Mouse (Mus musculus) midbrain, postnatal 0 days (tissue): Measurements from ENCODE around the gene Bach1. TPM values are rescaled to one million over a fixed set of nuclear protein-coding genes. Genes with fewer than 3 reads are reported as not detected.

ENCODE experiments used
- ATAC-seq: fragments of 200-750 bp; cut with Nextera tagmentation; 2 replicates; pipeline ENCODE4 v1.8.0; 2017; ENCODE audit warnings: moderate number of reproducible peaks, mild to moderate bottlenecking, moderate TSS enrichment, moderate library complexity; ENCODE audit not compliant: low FRiP score
- DNase-seq: peaks from one replicate; pipeline ENCODE4 v3.0.0-alpha.2; 2015; ENCODE audit warnings: low spot score
- H3K27ac ChIP-seq: fragments of 300-500 bp; sonication (generic); 2 replicates; pipeline ENCODE4 v1.5.1; 2014; ENCODE audit warnings: low read depth, mild to moderate bottlenecking, low read length, mixed read lengths
- H3K27me3 ChIP-seq: fragments of 300-500 bp; sonication (generic); 2 replicates; pipeline ENCODE4 v1.6.1; 2014; ENCODE audit warnings: low read length, control low read depth, mixed read lengths; ENCODE audit not compliant: insufficient read depth
- H3K36me3 ChIP-seq: fragments of 300-500 bp; sonication (generic); 2 replicates; pipeline ENCODE4 v1.6.1; 2014; ENCODE audit warnings: low read length, control low read depth, mixed read lengths; ENCODE audit not compliant: insufficient read depth
- H3K4me1 ChIP-seq: fragments of 300-500 bp; sonication (generic); 2 replicates; pipeline ENCODE4 v1.6.1; 2014; ENCODE audit warnings: mild to moderate bottlenecking, control low read depth, antibody characterized with exemption, low read length, mixed read lengths; ENCODE audit not compliant: insufficient read depth
- H3K4me2 ChIP-seq: fragments of 300-500 bp; sonication (generic); 2 replicates; pipeline ENCODE4 v1.6.1; 2014; ENCODE audit warnings: low read depth, mild to moderate bottlenecking, low read length, mixed read lengths; ENCODE audit not compliant: poor library complexity, severe bottlenecking
- H3K4me3 ChIP-seq: fragments of 300-500 bp; sonication (generic); 2 replicates; pipeline ENCODE4 v1.5.1; 2014; ENCODE audit warnings: low read depth, mild to moderate bottlenecking, low read length, moderate library complexity
- H3K9ac ChIP-seq: fragments of 300-500 bp; sonication (generic); replicated peaks from 2 replicates; pipeline ENCODE4 v1.6.1; 2014; ENCODE audit warnings: mild to moderate bottlenecking, low read length, moderate library complexity, mixed read lengths; ENCODE audit not compliant: poor library complexity, severe bottlenecking
- H3K9me3 ChIP-seq: fragments of 300-500 bp; sonication (generic); 2 replicates; pipeline ENCODE4 v1.6.1; 2016; ENCODE audit warnings: low read length, control low read depth
- CTCF ChIP-seq: IDR thresholded peaks from 2 replicates; pipeline ENCODE4 v1.5.1; 2016; ENCODE audit warnings: antibody characterized with exemption, mild to moderate bottlenecking
- WGBS: fragments of 180-500 bp; shearing (Covaris S2); extraction: QIAGEN DNeasy Blood & Tissue Kit; methylation state at CpG from one replicate; pipeline ENCODE4 v1.1.7; 2014; 5-methylcytosine and 5-hydroxymethylcytosine counted together
- polyA plus RNA-seq: library from polyadenylated mRNA; unstranded; fragments of >200 nt; fragmentation: Nextera tagmentation; extraction: Ambion mirVana; gene quantifications from 2 replicates; pipeline ENCODE4 v1.2.1, GENCODE M21; 2015
- total RNA-seq: library from RNA; depleted of rRNA; stranded (reverse); fragments of >200 nt; gene quantifications from 2 replicates; pipeline ENCODE4 v1.2.3, GENCODE M21; 2014

Gene Bach1
- total and polyA plus RNA-seq, 2 experiments from 2014 or later, result 10.3 to 32.9 TPM

- Histone ChIP-seq H3K4me2 (no peak overlapping the region), H3K4me1 (peaks cover 4% of the 10 kb centered on the region), H3K9me3 (no peaks in the 10 kb centered on the region), H3K27ac (no peak overlapping the region), H3K9ac (no peak overlapping the region), H3K36me3 (no peaks in the 10 kb centered on the region), H3K27me3 (no peaks in the 10 kb centered on the region), H3K4me3 (no peak overlapping the region)
- 93% methylated on average over 5 of the region's 5 CpGs for WGBS
- no peak for DNase-seq
- TF ChIP-seq CTCF, result no peak
- no peak for ATAC-seq
These were observed 4.1 kb downstream of the Bach1 start for GRCm38 (mm10) chr16:87702881-87703280.

GRCm38 (mm10) chr16:87704225-87704624 is 5.5 kb downstream of the Bach1 start:
- Histone ChIP-seq H3K4me2 (no peak overlapping the region), H3K4me1 (peaks cover 4% of the 10 kb centered on the region), H3K36me3 (no peaks in the 10 kb centered on the region), H3K4me3 (no peak overlapping the region), H3K27me3 (no peaks in the 10 kb centered on the region), H3K27ac (no peak overlapping the region), H3K9me3 (no peaks in the 10 kb centered on the region), H3K9ac (no peak overlapping the region)
- whole genome bisulfite sequencing, result 65% methylated on average over 5 of the region's 5 CpGs
- no peak for DNase-seq
- no peak for TF ChIP-seq CTCF
- ATAC-seq, result no peak

- no peak for TF ChIP-seq CTCF
- 0 out of 2 replicates have a peak overlapping the region, but pooled peaks have one; percentile 22 for H3K4me2 ChIP-seq
- H3K9ac ChIP-seq, result no peak overlapping the region
- H3K36me3 ChIP-seq, result no peaks in the 10 kb centered on the region
- DNase-seq (peak; percentile 11), ATAC-seq (no peak)
- peaks cover 4% of the 10 kb centered on the region for H3K4me1 ChIP-seq
- WGBS, result 46% methylated on average over 19 of the region's 19 CpGs
- H3K9me3 ChIP-seq, result no peaks in the 10 kb centered on the region
- no peak overlapping the region for H3K27ac ChIP-seq
- H3K4me3 ChIP-seq, result no peak overlapping the region
- H3K27me3 ChIP-seq, result no peaks in the 10 kb centered on the region
These were observed 7.3 kb downstream of the Bach1 start for GRCm38 (mm10) chr16:87705892-87706589.

DNA sequence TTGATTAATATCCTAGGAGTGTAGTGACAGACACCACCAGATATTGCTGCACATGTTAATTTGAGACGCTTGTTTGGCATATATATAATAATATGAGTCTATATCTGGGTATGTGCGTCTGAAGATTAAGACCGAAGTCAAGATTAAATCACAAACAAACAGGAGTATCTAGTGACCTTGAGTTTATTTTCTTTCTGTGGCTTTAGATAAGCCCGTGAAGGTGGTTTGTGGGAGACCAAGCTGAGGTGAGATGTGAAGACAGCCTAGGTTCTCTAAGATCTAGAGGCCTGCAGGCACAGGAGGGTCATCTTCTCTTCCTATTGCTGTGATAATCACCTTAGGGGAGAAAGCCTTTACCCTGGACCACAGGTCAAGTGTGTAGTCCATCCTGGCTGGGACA is 8.6 kb downstream of the Bach1 start:
- Histone ChIP-seq H3K9ac (no peak overlapping the region), H3K27ac (no peak overlapping the region), H3K9me3 (no peaks in the 10 kb centered on the region), H3K4me1 (peaks cover 4% of the 10 kb centered on the region), H3K4me2 (no peak overlapping the region), H3K4me3 (no peak overlapping the region), H3K27me3 (no peaks in the 10 kb centered on the region), H3K36me3 (no peaks in the 10 kb centered on the region)
- 74% methylated on average over 4 of the region's 4 CpGs for WGBS
- no peak for DNase-seq
- no peak for TF ChIP-seq CTCF
- ATAC-seq, result no peak

DNA sequence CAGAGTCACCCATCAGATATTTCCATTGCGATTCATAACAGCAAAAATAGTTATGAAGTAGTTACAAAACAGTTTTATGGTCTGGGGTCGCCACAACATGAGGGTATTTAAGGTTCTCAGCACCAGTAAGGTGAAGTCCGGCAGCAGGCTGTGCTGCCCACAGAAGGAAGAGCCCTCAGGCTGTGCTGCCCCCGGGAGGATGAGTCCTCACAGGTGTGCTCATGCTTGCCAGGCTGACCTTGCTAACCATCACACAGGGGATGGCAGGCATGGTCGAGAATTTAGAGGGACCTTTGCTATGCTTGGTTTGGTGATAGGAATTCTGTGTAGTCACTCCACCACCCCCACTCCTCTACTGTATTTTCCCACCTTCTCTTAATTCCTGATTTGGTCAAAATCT is 9.8 kb downstream of the Bach1 start:
- no peaks in the 10 kb centered on the region for H3K9me3 ChIP-seq
- H3K9ac ChIP-seq, result no peak overlapping the region
- no peaks in the 10 kb centered on the region for H3K27me3 ChIP-seq
- DNase-seq (no peak), ATAC-seq (no peak)
- WGBS, result 78% methylated on average over 5 of the region's 5 CpGs
- peaks cover 8% of the 10 kb centered on the region for H3K4me1 ChIP-seq
- H3K4me2 ChIP-seq, result no peak overlapping the region
- no peak overlapping the region for H3K4me3 ChIP-seq
- no peak overlapping the region for H3K27ac ChIP-seq
- TF ChIP-seq CTCF, result no peak
- H3K36me3 ChIP-seq, result no peaks in the 10 kb centered on the region

DNA sequence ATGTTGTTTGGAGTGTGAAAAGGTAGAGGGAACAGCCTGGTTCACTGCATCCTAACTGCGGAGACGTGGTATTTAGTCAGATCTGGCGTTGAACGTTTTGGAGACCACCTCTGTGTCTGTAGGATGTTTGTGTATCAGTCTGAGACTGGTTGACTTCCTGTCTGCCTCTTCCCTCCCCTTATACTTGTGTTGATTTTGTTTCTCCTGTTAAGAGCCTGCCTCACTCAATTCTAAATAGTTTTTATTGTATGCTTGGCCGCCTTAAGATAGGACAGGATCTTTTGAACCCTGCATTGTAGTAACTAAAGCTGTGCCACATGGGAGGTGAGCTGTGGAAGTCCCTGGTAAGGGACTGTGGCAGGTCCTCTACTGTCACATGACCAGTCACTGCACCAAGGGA is 10.4 kb downstream of the Bach1 start:
- H3K9ac ChIP-seq, result no peak overlapping the region
- H3K9me3 ChIP-seq, result no peaks in the 10 kb centered on the region
- 75% methylated on average over 5 of the region's 5 CpGs for WGBS
- H3K27me3 ChIP-seq, result no peaks in the 10 kb centered on the region
- DNase-seq (no peak), ATAC-seq (no peak)
- H3K36me3 ChIP-seq, result no peaks in the 10 kb centered on the region
- H3K4me3 ChIP-seq, result no peak overlapping the region
- H3K4me2 ChIP-seq, result no peak overlapping the region
- H3K27ac ChIP-seq, result no peak overlapping the region
- no peak for TF ChIP-seq CTCF
- H3K4me1 ChIP-seq, result peaks cover 8% of the 10 kb centered on the region
